ENCODE assay signal across 8 mouse cellular contexts in genomic region chr8:56552045-56552444, GRCm38 (mm10). TPM values are rescaled to one million over a fixed set of nuclear protein-coding genes. Genes with fewer than 3 reads are reported as not detected.
A peak's percentile ranks its signal among the peaks of the same experiment; 100 is the strongest.
DNase-seq lines count a peak whose midpoint lies in the region; ATAC-seq and TF ChIP-seq lines count a peak whose summit lies in the region.

No protein-coding gene starts in this region.

- no peaks in the 10 kb centered on the region for H3K36me3 ChIP-seq in intestine, postnatal 0 days (ENCODE audit: control insufficient read depth, insufficient read depth)
- no peaks in the 10 kb centered on the region for H3K36me3 ChIP-seq in midbrain, embryonic 12.5 days

- no peaks in the 10 kb centered on the region for H3K27me3 ChIP-seq in intestine, postnatal 0 days (replicated peaks; ENCODE audit: control insufficient read depth, insufficient read depth, low read length)
- no peaks in the 10 kb centered on the region for H3K27me3 ChIP-seq in midbrain, embryonic 12.5 days

- H3K4me1 ChIP-seq in intestine, postnatal 0 days (replicated peaks; ENCODE audit: control insufficient read depth, insufficient read depth, low read length), result peaks cover 4% of the 10 kb centered on the region; the same call in 1 of the 2 replicates
- peaks cover 14% of the 10 kb centered on the region for H3K4me1 ChIP-seq in midbrain, embryonic 12.5 days

- H3K27ac ChIP-seq in intestine, postnatal 0 days (ENCODE audit: low read depth, low read length), result no peak overlapping the region; the same call in 1 of the 2 replicates
- no peak overlapping the region for H3K27ac ChIP-seq in midbrain, embryonic 12.5 days (replicated peaks)

- H3K9ac ChIP-seq in intestine, postnatal 0 days (ENCODE audit: low read depth, low read length), result peak overlapping the region; percentile 85
- peak overlapping the region; percentile 78 for H3K9ac ChIP-seq in midbrain, embryonic 12.5 days (replicated peaks)

- H3K4me2 ChIP-seq in intestine, postnatal 0 days (replicated peaks; ENCODE audit: low read depth), result peak overlapping the region; percentile 77
- H3K4me2 ChIP-seq in midbrain, embryonic 12.5 days (replicated peaks), result peak overlapping the region; percentile 69

- no peak for ATAC-seq in CD4-positive, CD25-positive, alpha-beta regulatory T cell, adult 4 months
- no peak for ATAC-seq in intestine, postnatal 0 days
- no peak for ATAC-seq in midbrain, embryonic 12.5 days (ENCODE audit: low FRiP score, low read depth)

- 18% methylated on average over 10 of the region's 10 CpGs for WGBS in intestine, postnatal 0 days
- 27% methylated on average over 10 of the region's 10 CpGs for WGBS in midbrain, embryonic 12.5 days

- no peak for TF ChIP-seq CTCF in intestine, postnatal 0 days (IDR thresholded peaks at IDR 0.05; ENCODE audit: low read depth)

- H3K9me3 ChIP-seq in intestine, postnatal 0 days (ENCODE audit: control insufficient read depth), result no peaks in the 10 kb centered on the region
- no peaks in the 10 kb centered on the region for H3K9me3 ChIP-seq in midbrain, embryonic 12.5 days

- DNase-seq in CD4-positive, CD25-positive, alpha-beta regulatory T cell, adult 2 months (ENCODE audit: low read depth, low spot score), result peak; percentile 21
- peak; percentile 7 for DNase-seq in right cerebral cortex, postnatal 4 days
- no peak for DNase-seq in right cerebral cortex, postnatal 36 days (ENCODE audit: low spot score in 2 of 2)
- DNase-seq in spleen, adult 12 weeks (ENCODE audit: low spot score), result no peak
- DNase-seq in urinary bladder, postnatal 25 days (ENCODE audit: low spot score), result no peak

- H3K4me3 ChIP-seq in intestine, postnatal 0 days (ENCODE audit: low read depth, low read length), result peak overlapping the region; percentile 76
- peak overlapping the region; percentile 89 for H3K4me3 ChIP-seq in midbrain, embryonic 12.5 days

RNA-seq across cellular contexts. Expression of gene Fbxo8, which starts 1.2 kb away (rescaled TPM):
- polyA plus RNA-seq in CD4-positive, CD25-positive, alpha-beta regulatory T cell, adult 4 months (2017; shearing (Covaris generic)), result 10 to 100 TPM; 41.6 to 57.6 TPM
- polyA plus RNA-seq in intestine, postnatal 0 days (2015; fragmentation: Nextera tagmentation; extraction: Ambion mirVana), result 43.1 and 50.0 TPM in 2 replicates
- 33.3 and 37.6 TPM in 2 replicates for polyA plus RNA-seq in midbrain, embryonic 12.5 days (2016; fragmentation: Nextera tagmentation; extraction: Ambion mirVana)

RNA-seq across cellular contexts. Expression of gene Cep44, which starts 1.2 kb away (rescaled TPM):
- polyA plus RNA-seq in CD4-positive, CD25-positive, alpha-beta regulatory T cell, adult 4 months (2017; shearing (Covaris generic)), result 10 to 100 TPM; 27.6 to 30.5 TPM
- polyA plus RNA-seq in intestine, postnatal 0 days (2015; fragmentation: Nextera tagmentation; extraction: Ambion mirVana), result 13.5 and 14.7 TPM in 2 replicates
- polyA plus RNA-seq in midbrain, embryonic 12.5 days (2016; fragmentation: Nextera tagmentation; extraction: Ambion mirVana), result 41.2 and 41.9 TPM in 2 replicates

Comparison
In these comparisons a context has a peak if more than half of its experiments do, and no peak if none do; other contexts are left out.
1. DNase-seq: peak in CD4-positive, CD25-positive, alpha-beta regulatory T cell, adult 2 months (single experiment) and right cerebral cortex, postnatal 4 days (single experiment); none in right cerebral cortex, postnatal 36 days (0 of 2), spleen, adult 12 weeks (single experiment) and urinary bladder, postnatal 25 days (single experiment).